Mouse (Mus musculus): ENCODE measurements around the gene Map2. TPM values are rescaled to one million over a fixed set of nuclear protein-coding genes. Genes with fewer than 3 reads are reported as not detected.
A peak's percentile ranks its signal among the peaks of the same experiment; 100 is the strongest.

The Map2 gene
- polyA plus RNA-seq, 1 experiment from 2014 or later = 4.6 TPM

DNA sequence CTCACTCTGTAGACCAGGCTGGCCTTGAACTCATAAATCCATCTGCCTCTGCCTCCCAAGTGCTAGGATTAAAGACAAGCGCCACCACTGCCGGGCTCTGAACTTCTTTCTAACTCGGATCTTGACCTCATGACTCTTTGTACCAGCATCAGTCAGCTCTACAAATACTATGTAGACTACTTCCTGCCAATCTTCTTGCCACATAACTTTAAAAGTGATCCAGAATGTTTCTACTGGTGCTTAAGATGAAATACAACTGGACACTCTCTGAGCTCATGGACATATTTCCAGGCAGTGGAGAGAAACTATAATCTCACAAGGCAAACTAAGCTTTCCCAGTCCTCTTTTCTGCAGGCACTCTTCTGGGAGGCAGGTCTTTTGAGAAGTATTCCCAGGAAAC lies 284.3 kb downstream of the Map2 start:
- Histone ChIP-seq H3K9ac (ENCODE audit: low read depth, low read length) (no peak overlapping the region), H3K27me3 (ENCODE audit: control insufficient read depth, insufficient read depth, low read length) (no peaks in the 10 kb centered on the region), H3K27ac (ENCODE audit: low read depth, low read length) (no peak overlapping the region), H3K4me2 (no peak overlapping the region), H3K36me3 (ENCODE audit: control insufficient read depth, insufficient read depth, low read length) (no peaks in the 10 kb centered on the region), H3K9me3 (replicated peaks; ENCODE audit: control insufficient read depth, low read length) (no peaks in the 10 kb centered on the region), H3K4me1 (ENCODE audit: control insufficient read depth, insufficient read depth, low read length) (no peaks in the 10 kb centered on the region), H3K4me3 (ENCODE audit: low read depth, low read length) (no peak overlapping the region)
- WGBS (ENCODE audit: insufficient replicate concordance) = 61% methylated on average over 3 of the region's 3 CpGs
- no peak for ATAC-seq (replicated peaks; ENCODE audit: insufficient number of reproducible peaks, low FRiP score, low TSS enrichment)

DNA sequence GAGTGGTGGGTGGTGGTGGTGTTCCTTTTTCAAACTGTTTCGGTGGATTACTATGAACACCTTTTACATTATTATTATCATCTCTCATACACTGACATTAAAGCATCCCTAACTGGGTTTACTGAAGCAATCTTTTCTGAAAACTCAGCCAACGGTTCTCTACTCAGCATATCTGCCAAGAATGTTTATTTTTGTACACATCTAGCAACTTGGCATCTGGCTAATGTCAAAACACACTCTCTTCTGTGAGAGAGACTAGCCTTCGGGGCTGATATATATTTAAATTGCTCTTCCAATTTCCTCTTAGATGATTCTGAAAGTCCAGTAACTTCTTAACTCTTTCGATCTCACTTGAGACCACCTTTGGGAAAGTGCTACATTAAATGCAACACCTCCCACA lies 285.8 kb downstream of the Map2 start:
- no peak overlapping the region for H3K4me3 ChIP-seq (ENCODE audit: low read depth, low read length)
- no peak overlapping the region for H3K9ac ChIP-seq (ENCODE audit: low read depth, low read length)
- H3K36me3 ChIP-seq (ENCODE audit: control insufficient read depth, insufficient read depth, low read length) = no peaks in the 10 kb centered on the region
- no peak overlapping the region for H3K4me2 ChIP-seq
- H3K27ac ChIP-seq (ENCODE audit: low read depth, low read length) = no peak overlapping the region
- no peaks in the 10 kb centered on the region for H3K27me3 ChIP-seq (ENCODE audit: control insufficient read depth, insufficient read depth, low read length)
- WGBS (ENCODE audit: insufficient replicate concordance) = 54% methylated on average over 4 of the region's 4 CpGs
- H3K4me1 ChIP-seq (ENCODE audit: control insufficient read depth, insufficient read depth, low read length) = no peaks in the 10 kb centered on the region
- ATAC-seq (replicated peaks; ENCODE audit: insufficient number of reproducible peaks, low FRiP score, low TSS enrichment) = no peak
- H3K9me3 ChIP-seq (replicated peaks; ENCODE audit: control insufficient read depth, low read length) = no peaks in the 10 kb centered on the region

DNA sequence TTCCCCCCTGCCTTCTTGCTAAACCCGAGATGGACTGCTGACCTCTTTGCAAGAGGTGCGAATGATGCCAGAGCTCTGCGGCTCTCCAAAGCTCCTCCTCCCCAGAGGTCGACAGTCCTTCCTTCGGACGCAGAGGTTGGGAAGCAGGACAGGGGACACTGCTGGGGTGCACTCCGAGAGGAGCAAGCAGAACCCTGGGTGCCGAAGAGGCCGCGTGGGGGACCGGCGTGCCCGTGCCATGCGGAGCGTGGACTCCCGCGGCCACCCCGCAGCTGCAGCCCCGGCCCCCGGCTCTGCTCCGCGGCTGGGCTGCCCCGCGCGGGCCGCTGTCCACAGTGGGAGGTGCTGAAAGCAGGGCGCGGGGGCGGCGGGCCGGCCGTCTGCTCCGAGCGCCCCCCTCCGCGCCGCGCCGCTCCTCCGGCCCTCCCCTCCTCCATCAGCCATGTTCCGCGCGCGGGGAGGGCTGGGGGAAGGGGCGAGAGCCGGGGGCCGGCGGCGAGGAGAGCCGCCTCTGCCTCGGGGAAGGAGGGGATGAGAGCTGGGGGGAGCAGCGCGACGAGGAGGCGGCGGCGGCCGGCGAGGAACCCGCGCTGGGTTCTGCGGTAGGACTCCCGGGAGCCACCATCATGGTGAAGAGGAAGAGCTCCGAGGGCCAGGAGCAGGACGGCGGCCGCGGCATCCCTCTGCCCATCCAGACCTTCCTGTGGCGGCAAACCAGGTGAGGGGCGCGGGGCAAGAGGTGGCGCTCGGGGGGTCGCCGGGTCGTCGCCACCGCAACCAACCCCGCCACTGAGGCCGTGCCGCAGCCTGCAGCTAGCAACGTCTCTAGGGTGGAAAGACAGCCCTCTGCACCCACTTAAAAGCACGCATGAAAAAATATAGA lies 293.0 kb downstream of the Map2 start, which contains the start of gene Unc80:
Gene Unc80 (plus strand): TSS at position 547 of the 883 bp plus-strand sequence.
- peaks cover 8% of the 10 kb centered on the region; the same call in 1 of the 2 replicates for H3K27me3 ChIP-seq (ENCODE audit: control insufficient read depth, insufficient read depth, low read length)
- no peaks in the 10 kb centered on the region for H3K9me3 ChIP-seq (replicated peaks; ENCODE audit: control insufficient read depth, low read length)
- H3K4me1 ChIP-seq (ENCODE audit: control insufficient read depth, insufficient read depth, low read length) = no peaks in the 10 kb centered on the region
- peak within 1 kb of the TSS; percentile 56 for H3K4me3 ChIP-seq (ENCODE audit: low read depth, low read length)
- no peak within 1 kb of the TSS for H3K9ac ChIP-seq (ENCODE audit: low read depth, low read length)
- H3K27ac ChIP-seq (ENCODE audit: low read depth, low read length) = no peak within 1 kb of the TSS
- peak; percentile 77 for ATAC-seq (replicated peaks; ENCODE audit: insufficient number of reproducible peaks, low FRiP score, low TSS enrichment)
- under 1% methylated on average over 62 of the region's 83 CpGs for WGBS (ENCODE audit: insufficient replicate concordance)
- peak within 1 kb of the TSS; percentile 90 for H3K4me2 ChIP-seq
- H3K36me3 ChIP-seq (ENCODE audit: control insufficient read depth, insufficient read depth, low read length) = no peaks in the 10 kb centered on the region

DNA sequence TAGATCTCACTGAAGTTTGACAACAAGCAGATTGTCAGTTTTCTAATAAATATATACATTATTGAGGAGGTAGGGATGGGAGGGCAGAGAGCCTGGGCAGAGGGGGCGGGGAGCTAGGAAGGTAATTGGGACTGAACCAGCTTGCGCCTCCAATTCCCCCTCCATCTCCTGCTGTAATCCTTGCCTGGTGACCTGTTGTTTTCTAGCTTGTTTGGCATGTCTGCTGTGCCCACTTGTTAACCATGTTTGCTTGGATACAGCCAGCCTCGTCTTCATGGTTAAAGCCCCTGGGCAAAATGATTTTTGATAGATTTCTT lies 293.6 kb downstream of the Map2 start:
- Histone ChIP-seq H3K4me3 (ENCODE audit: low read depth, low read length) (peak overlapping the region; percentile 56), H3K9ac (ENCODE audit: low read depth, low read length) (no peak overlapping the region), H3K4me2 (peak overlapping the region; percentile 90), H3K4me1 (ENCODE audit: control insufficient read depth, insufficient read depth, low read length) (no peaks in the 10 kb centered on the region), H3K27me3 (ENCODE audit: control insufficient read depth, insufficient read depth, low read length) (peaks cover 8% of the 10 kb centered on the region; the same call in 1 of the 2 replicates), H3K9me3 (replicated peaks; ENCODE audit: control insufficient read depth, low read length) (no peaks in the 10 kb centered on the region), H3K36me3 (ENCODE audit: control insufficient read depth, insufficient read depth, low read length) (no peaks in the 10 kb centered on the region), H3K27ac (ENCODE audit: low read depth, low read length) (no peak overlapping the region)
- 23% methylated on average over 3 of the region's 3 CpGs for WGBS (ENCODE audit: insufficient replicate concordance)
- no peak for ATAC-seq (replicated peaks; ENCODE audit: insufficient number of reproducible peaks, low FRiP score, low TSS enrichment)

DNA sequence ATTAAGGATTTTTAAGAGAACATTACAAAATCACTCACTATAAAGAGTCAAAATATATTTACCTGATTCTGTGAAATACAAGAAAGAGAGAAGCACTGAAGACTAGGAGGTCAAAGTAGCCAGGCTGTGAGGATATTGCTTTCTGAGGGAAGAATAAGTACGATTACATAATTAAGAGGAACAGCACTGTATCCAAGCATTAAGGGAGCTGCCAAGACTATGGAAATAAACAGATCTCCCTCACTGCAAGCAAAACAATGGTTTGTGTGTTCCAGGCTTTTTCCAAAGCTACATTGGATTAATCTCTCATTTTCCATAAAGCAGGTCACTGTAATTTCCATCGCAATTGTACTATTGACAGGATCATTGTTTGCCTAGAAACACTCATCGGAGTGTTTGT lies 307.7 kb downstream of the Map2 start:
- no peak overlapping the region for H3K9ac ChIP-seq (ENCODE audit: low read depth, low read length)
- no peak overlapping the region for H3K27ac ChIP-seq (ENCODE audit: low read depth, low read length)
- no peak for ATAC-seq (replicated peaks; ENCODE audit: insufficient number of reproducible peaks, low FRiP score, low TSS enrichment)
- H3K27me3 ChIP-seq (ENCODE audit: control insufficient read depth, insufficient read depth, low read length) = no peaks in the 10 kb centered on the region
- H3K4me1 ChIP-seq (ENCODE audit: control insufficient read depth, insufficient read depth, low read length) = no peaks in the 10 kb centered on the region
- H3K9me3 ChIP-seq (replicated peaks; ENCODE audit: control insufficient read depth, low read length) = no peaks in the 10 kb centered on the region
- H3K4me3 ChIP-seq (ENCODE audit: low read depth, low read length) = no peak overlapping the region
- H3K4me2 ChIP-seq = no peak overlapping the region
- no peaks in the 10 kb centered on the region for H3K36me3 ChIP-seq (ENCODE audit: control insufficient read depth, insufficient read depth, low read length)
- WGBS (ENCODE audit: insufficient replicate concordance) = 87% methylated on average over 3 of the region's 3 CpGs

Other genes with a start within 250 kb of the Map2 start
- not detected in 2 replicates for gene Crygf, start 248.8 kb upstream of the Map2 start, polyA plus RNA-seq (2014; fragmentation: Nextera tagmentation; extraction: Ambion mirVana)

Data from heart, embryonic 11.5 days (tissue).